In the genomic region with DNA sequence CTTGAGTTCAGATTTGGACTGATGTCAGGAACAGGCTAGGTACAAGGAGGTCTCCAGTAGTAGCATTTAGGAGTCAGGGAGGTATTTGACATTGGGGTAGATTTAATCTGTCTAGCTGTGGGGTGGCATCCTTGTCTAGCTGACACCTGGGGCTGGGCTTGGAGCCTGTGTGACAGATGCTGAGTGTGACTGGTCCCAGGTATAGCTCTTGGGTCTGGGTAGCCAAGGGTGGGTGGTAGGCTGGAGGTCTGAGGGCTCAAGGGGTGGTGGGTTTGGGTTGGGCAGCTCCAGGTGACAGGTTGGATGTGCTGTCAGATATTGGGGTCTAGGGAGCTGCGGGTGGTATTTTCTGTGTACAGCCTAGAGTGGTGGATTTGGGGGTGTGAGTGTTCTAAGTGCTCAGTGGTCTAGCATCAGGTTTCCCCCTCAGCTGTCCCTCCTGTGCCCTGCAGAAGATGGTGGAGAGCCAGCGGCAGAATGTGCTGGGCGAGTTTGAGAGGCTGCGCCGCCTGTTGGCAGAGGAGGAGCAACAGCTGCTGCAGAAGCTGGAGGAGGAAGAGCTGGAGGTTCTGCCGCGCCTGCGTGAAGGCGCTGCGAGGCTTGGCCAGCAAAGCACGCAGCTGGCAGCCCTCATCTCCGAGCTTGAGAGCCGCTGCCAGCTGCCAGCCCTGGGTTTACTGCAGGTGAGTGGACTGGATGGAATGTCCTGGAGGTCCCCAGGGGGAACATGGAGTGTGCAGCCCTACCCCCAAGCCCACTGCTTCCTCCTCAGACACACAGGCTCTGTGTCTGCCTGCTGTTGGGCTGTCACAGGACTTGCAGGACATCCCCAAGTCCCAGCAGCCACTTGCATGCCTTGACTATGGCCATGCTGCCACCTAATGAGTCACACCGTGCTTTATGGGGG, we compare ENCODE assay signal across 8 mouse cellular contexts. TPM values are rescaled to one million over a fixed set of nuclear protein-coding genes. Genes with fewer than 3 reads are reported as not detected.
DNase-seq lines count a peak whose midpoint lies in the region; ATAC-seq and TF ChIP-seq lines count a peak whose summit lies in the region.

No protein-coding gene starts in this region.

- H3K4me2 ChIP-seq in kidney, embryonic 15.5 days, result no peak overlapping the region
- H3K4me2 ChIP-seq in hindbrain, embryonic 14.5 days (replicated peaks), result no peak overlapping the region

- TF ChIP-seq CTCF in liver, adult 2 months (IDR thresholded peaks at IDR 0.05; ENCODE audit: low read depth, low read length), result peak; percentile 35

- H3K9me3 ChIP-seq in kidney, embryonic 15.5 days (replicated peaks), result no peaks in the 10 kb centered on the region
- H3K9me3 ChIP-seq in hindbrain, embryonic 14.5 days (ENCODE audit: control insufficient read depth, low read length), result no peaks in the 10 kb centered on the region

- 53% methylated on average over 14 of the region's 14 CpGs for WGBS in kidney, embryonic 15.5 days
- WGBS in hindbrain, embryonic 14.5 days, result 56% methylated on average over 14 of the region's 14 CpGs
- 81% methylated on average over 14 of the region's 14 CpGs for WGBS in liver, adult 2 months

- peaks cover 21% of the 10 kb centered on the region; the same call in 1 of the 2 replicates for H3K79me2 ChIP-seq in liver, adult 2 months (ENCODE audit: control insufficient read depth, insufficient read depth, low read length)

- H3K4me1 ChIP-seq in kidney, embryonic 15.5 days, result peaks cover 41% of the 10 kb centered on the region
- H3K4me1 ChIP-seq in hindbrain, embryonic 14.5 days (replicated peaks; ENCODE audit: control insufficient read depth, insufficient read depth, low read length), result peaks cover 31% of the 10 kb centered on the region
- peaks cover 11% of the 10 kb centered on the region for H3K4me1 ChIP-seq in liver, adult 2 months (ENCODE audit: control insufficient read depth, insufficient read depth, low read length)

- H3K36me3 ChIP-seq in kidney, embryonic 15.5 days, result peaks cover 47% of the 10 kb centered on the region
- peaks cover 43% of the 10 kb centered on the region for H3K36me3 ChIP-seq in hindbrain, embryonic 14.5 days (replicated peaks; ENCODE audit: control insufficient read depth, insufficient read depth)
- H3K36me3 ChIP-seq in liver, adult 2 months (ENCODE audit: control insufficient read depth, insufficient read depth, low read length), result peaks cover 23% of the 10 kb centered on the region

- no peak overlapping the region for H3K27ac ChIP-seq in kidney, embryonic 15.5 days
- H3K27ac ChIP-seq in hindbrain, embryonic 14.5 days, result no peak overlapping the region
- H3K27ac ChIP-seq in liver, adult 2 months (replicated peaks; ENCODE audit: insufficient read depth, low read depth, low read length), result no peak overlapping the region

- TF ChIP-seq POLR2A in liver, adult 2 months (IDR thresholded peaks at IDR 0.05; ENCODE audit: extremely low read depth, insufficient read depth, low read length), result no peak

- no peak for ATAC-seq in kidney, embryonic 15.5 days (replicated peaks; ENCODE audit: low FRiP score)
- no peak for ATAC-seq in hindbrain, embryonic 14.5 days (ENCODE audit: low FRiP score)

- DNase-seq in kidney, adult 11 months, result peak; percentile 44
- peak; percentile 72 for DNase-seq in MN1 (ENCODE audit: low spot score)
- peak; percentile 59 to 61 for DNase-seq in frontal cortex, postnatal 14 days (ENCODE audit: low spot score in 2 of 2)
- DNase-seq in hindbrain, embryonic 14.5 days (ENCODE audit: low spot score), result peak; percentile 55
- DNase-seq in liver, adult 2 months (ENCODE audit: extremely low read depth, low read depth, low spot score), result peak; percentile 35
- peak; percentile 42 for DNase-seq in retina, embryonic 14.5 days (ENCODE audit: low spot score)
- DNase-seq in thymus, postnatal 36 days, result peak; percentile 83 to 88

- H3K27me3 ChIP-seq in kidney, embryonic 15.5 days, result no peaks in the 10 kb centered on the region
- H3K27me3 ChIP-seq in hindbrain, embryonic 14.5 days (ENCODE audit: control insufficient read depth, insufficient read depth, low read length), result no peaks in the 10 kb centered on the region
- H3K27me3 ChIP-seq in liver, adult 2 months (ENCODE audit: control insufficient read depth, insufficient read depth, low read length), result no peaks in the 10 kb centered on the region

- no peak overlapping the region for H3K4me3 ChIP-seq in kidney, embryonic 15.5 days (replicated peaks)
- no peak overlapping the region for H3K4me3 ChIP-seq in hindbrain, embryonic 14.5 days (replicated peaks; ENCODE audit: low read length)
- H3K4me3 ChIP-seq in liver, adult 2 months (ENCODE audit: insufficient read depth, low read depth, low read length), result no peak overlapping the region

- H3K9ac ChIP-seq in kidney, embryonic 15.5 days, result no peak overlapping the region
- no peak overlapping the region for H3K9ac ChIP-seq in hindbrain, embryonic 14.5 days
- H3K9ac ChIP-seq in liver, adult 2 months (ENCODE audit: low read depth, low read length), result no peak overlapping the region

RNA-seq across cellular contexts. Expression of gene Trim11, which starts 3.9 kb away (rescaled TPM):
- 20.0 and 20.6 TPM in 2 replicates for polyA plus RNA-seq in kidney, embryonic 15.5 days (2015; fragmentation: Nextera tagmentation; extraction: Ambion mirVana)
- polyA plus RNA-seq in hindbrain, embryonic 14.5 days (2014; fragmentation: Nextera tagmentation; extraction: Ambion mirVana), result 18.9 and 22.1 TPM in 2 replicates
- 12.4 and 13.4 TPM in 2 replicates for total RNA-seq in liver, adult 2 months (2014; rRNA removed)
- polyA plus RNA-seq in liver, adult 2 months (2012; rRNA removed), result 14.4 and 22.4 TPM in 2 replicates

RNA-seq across cellular contexts. Expression of gene Hist3h2a, which starts 27.3 kb away (rescaled TPM):
- 36.4 and 40.3 TPM in 2 replicates for polyA plus RNA-seq in kidney, embryonic 15.5 days (2015; fragmentation: Nextera tagmentation; extraction: Ambion mirVana)
- polyA plus RNA-seq in hindbrain, embryonic 14.5 days (2014; fragmentation: Nextera tagmentation; extraction: Ambion mirVana), result 86.9 and 94.9 TPM in 2 replicates
- 7.8 and 8.1 TPM in 2 replicates for total RNA-seq in liver, adult 2 months (2014; rRNA removed)
- polyA plus RNA-seq in liver, adult 2 months (2012; rRNA removed), result 2.0 and 2.7 TPM in 2 replicates

RNA-seq across cellular contexts. Expression of gene Trim17, which starts 27.3 kb away (rescaled TPM):
- 0.58 and 0.71 TPM in 2 replicates for polyA plus RNA-seq in kidney, embryonic 15.5 days (2015; fragmentation: Nextera tagmentation; extraction: Ambion mirVana)
- polyA plus RNA-seq in hindbrain, embryonic 14.5 days (2014; fragmentation: Nextera tagmentation; extraction: Ambion mirVana), result 0.76 and 1.1 TPM in 2 replicates
- total RNA-seq in liver, adult 2 months (2014; rRNA removed), result under 0.01 TPM in 1 of 2 replicates, not detected in the other
- 0.04 TPM in 2 replicates for polyA plus RNA-seq in liver, adult 2 months (2012; rRNA removed)

RNA-seq across cellular contexts. Expression of gene Hist3h2ba, which starts 33.1 kb away (rescaled TPM):
- 81.6 and 82.0 TPM in 2 replicates for polyA plus RNA-seq in kidney, embryonic 15.5 days (2015; fragmentation: Nextera tagmentation; extraction: Ambion mirVana)
- polyA plus RNA-seq in hindbrain, embryonic 14.5 days (2014; fragmentation: Nextera tagmentation; extraction: Ambion mirVana), result 109 and 138 TPM in 2 replicates
- 0.37 and 1.1 TPM in 2 replicates for total RNA-seq in liver, adult 2 months (2014; rRNA removed)
- polyA plus RNA-seq in liver, adult 2 months (2012; rRNA removed), result not detected in 2 replicates

RNA-seq across cellular contexts. Expression of gene Rnf187, which starts 43.1 kb away (rescaled TPM):
- polyA plus RNA-seq in kidney, embryonic 15.5 days (2015; fragmentation: Nextera tagmentation; extraction: Ambion mirVana), result 243 and 247 TPM in 2 replicates
- 682 and 743 TPM in 2 replicates for polyA plus RNA-seq in hindbrain, embryonic 14.5 days (2014; fragmentation: Nextera tagmentation; extraction: Ambion mirVana)
- 63.7 and 78.6 TPM in 2 replicates for total RNA-seq in liver, adult 2 months (2014; rRNA removed)
- 122 and 134 TPM in 2 replicates for polyA plus RNA-seq in liver, adult 2 months (2012; rRNA removed)

Comparison
In these comparisons a context has a peak if more than half of its experiments do, and no peak if none do; other contexts are left out.
1. DNase-seq: peak in every context shown above with its lines; median percentile 86 in thymus, postnatal 36 days; 72 in MN1; 60 in frontal cortex, postnatal 14 days; 55 in hindbrain, embryonic 14.5 days; 44 in kidney, adult 11 months; 42 in retina, embryonic 14.5 days; 35 in liver, adult 2 months.
2. RNA of gene Hist3h2a, which starts 27.3 kb away (polyA plus RNA-seq): 86.9 to 94.9 TPM in hindbrain, embryonic 14.5 days and 36.4 to 40.3 TPM in kidney, embryonic 15.5 days; 2.0 to 2.7 TPM in liver, adult 2 months; every median in the first group is over 10 times any median in the second.